Mouse (Mus musculus) small intestine, adult 2 months (tissue): ENCODE data around the gene Nfib.

Source experiments
- CTCF ChIP-seq: fragments of 200-500 bp; IDR thresholded peaks from 2 replicates; pipeline ENCODE4 v1.5.1; 2012; ENCODE audit warnings: low read depth, mild to moderate bottlenecking, control low read depth, inconsistent platforms, low read length, moderate library complexity, mixed read lengths; ENCODE audit not compliant: insufficient replicate concordance, insufficient read length; ENCODE audit errors: extremely low read depth
- POLR2A ChIP-seq: fragments of 200-500 bp; IDR thresholded peaks from 2 replicates; pipeline ENCODE4 v1.6.1; 2012; ENCODE audit warnings: low read depth, mild to moderate bottlenecking, control low read depth, inconsistent platforms, low read length, moderate library complexity

DNA sequence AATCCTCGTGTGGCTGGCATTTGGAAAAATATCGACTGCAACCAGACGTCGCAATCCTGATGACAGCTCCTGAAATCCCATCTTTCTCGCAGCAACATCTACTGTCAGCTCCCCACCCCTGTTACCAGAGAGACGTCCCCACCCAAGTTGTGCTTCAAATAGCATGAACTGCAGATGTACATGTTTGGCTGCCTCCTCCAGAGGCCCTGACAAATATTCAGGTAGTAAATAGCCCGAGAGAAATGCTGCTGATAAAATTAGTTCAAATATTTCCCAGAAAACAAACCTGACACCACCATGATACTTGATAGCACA lies 132.3 kb downstream of the Nfib start:
- TF ChIP-seq CTCF (no peak), POLR2A (no peak)
